In the genomic region with DNA sequence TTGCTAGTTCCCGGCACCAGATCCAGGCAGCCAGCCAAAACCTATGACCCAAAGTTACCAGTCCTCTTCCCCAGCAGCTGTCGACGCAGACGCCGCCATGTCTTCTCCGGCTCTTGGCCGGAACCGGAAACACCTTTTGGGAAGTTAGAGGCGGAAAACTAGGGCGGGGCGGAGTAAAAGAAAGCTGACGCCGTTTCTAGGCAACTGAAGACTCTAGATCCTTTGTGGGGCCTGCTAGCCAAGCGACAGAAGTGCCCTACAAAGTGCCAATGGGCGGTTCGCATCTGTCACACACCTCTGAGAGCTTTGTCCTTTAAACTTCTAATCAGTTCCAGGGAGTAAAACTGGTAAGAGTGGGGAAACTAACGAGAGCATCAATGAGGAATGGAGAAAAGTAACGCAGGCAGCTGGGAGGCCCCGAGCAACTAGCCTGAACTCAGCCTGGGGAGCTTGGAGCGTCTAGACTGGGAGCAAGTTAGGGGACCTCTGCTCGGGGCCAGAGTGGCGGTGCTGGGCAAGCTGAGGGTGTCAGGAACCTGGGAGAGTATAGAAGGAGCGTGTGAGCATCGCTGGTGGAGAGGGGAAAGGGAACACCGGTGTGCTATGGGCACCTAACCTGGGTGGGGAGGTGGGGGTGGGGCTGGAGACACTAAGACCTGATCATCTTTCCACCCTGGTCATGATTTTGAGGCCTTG, we compare ENCODE assay signal across 8 mouse cellular contexts. TPM values are rescaled to one million over a fixed set of nuclear protein-coding genes. Genes with fewer than 3 reads are reported as not detected.
A peak's percentile ranks its signal among the peaks of the same experiment; 100 is the strongest.
DNase-seq lines count a peak whose midpoint lies in the region; ATAC-seq and TF ChIP-seq lines count a peak whose summit lies in the region.

A gene (minus strand): TSS at position 131 of the 696 bp plus-strand sequence.
A gene (plus strand): TSS at position 179 of the 696 bp plus-strand sequence.

- POLR2A ChIA-PET in Patski (lab: Charles Lee): interaction anchor here (0.7 to 1.8 kb wide), 6 partner anchors 12 to 63 kb away, joined by 3 to 9 read pairs (median 4); a partner anchor contains a TSS

- peak within 1 kb of the TSS; percentile 93 for H3K4me3 ChIP-seq in hindbrain, embryonic 14.5 days (replicated peaks; ENCODE audit: low read length)

- peak; percentile 92 for ATAC-seq in Patski
- peak; percentile 90 for ATAC-seq in hindbrain, embryonic 14.5 days (ENCODE audit: low FRiP score)

- no peaks in the 10 kb centered on the region for H3K9me3 ChIP-seq in hindbrain, embryonic 14.5 days (ENCODE audit: control insufficient read depth, low read length)

- 9% methylated on average over 25 of the region's 25 CpGs for WGBS in hindbrain, embryonic 14.5 days

- H3K27ac ChIP-seq in hindbrain, embryonic 14.5 days: peak within 1 kb of the TSS; percentile 73

- peak within 1 kb of the TSS; percentile 84 for H3K9ac ChIP-seq in hindbrain, embryonic 14.5 days

- CTCF ChIA-PET in Patski (lab: Charles Lee): no interaction called here

- no peak for TF ChIP-seq CTCF in Patski (IDR thresholded peaks at IDR 0.05)

- in situ Hi-C loops in Patski (cut with MboI; ENCODE audit: low pct_unique_long_range_greater_than_20kb): no loop called here

- peak within 1 kb of the TSS; percentile 64 for H3K4me2 ChIP-seq in hindbrain, embryonic 14.5 days (replicated peaks)

- DNase-seq in Patski (ENCODE audit: low read depth, low spot score): peak; percentile 30
- DNase-seq in cerebellum, postnatal 14 days: peak; percentile 86 to 87
- peak; percentile 67 to 73 for DNase-seq in frontal cortex, postnatal 25 days (ENCODE audit: low spot score in 2 of 2)
- DNase-seq in hindbrain, embryonic 14.5 days (ENCODE audit: low spot score): peak; percentile 91
- DNase-seq in layer of hippocampus, postnatal 36 days: peak; percentile 85
- DNase-seq in lung, postnatal 36 days: peak; percentile 95
- peak; percentile 97 for DNase-seq in retina, postnatal 1 day
- peak; percentile 76 to 80 for DNase-seq in urinary bladder, adult 18-20 months (ENCODE audit: low spot score in 2 of 2)

- peaks cover 12% of the 10 kb centered on the region for H3K4me1 ChIP-seq in hindbrain, embryonic 14.5 days (replicated peaks; ENCODE audit: control insufficient read depth, insufficient read depth, low read length)

- H3K27me3 ChIP-seq in Patski: no peaks in the 10 kb centered on the region
- no peaks in the 10 kb centered on the region for H3K27me3 ChIP-seq in hindbrain, embryonic 14.5 days (ENCODE audit: control insufficient read depth, insufficient read depth, low read length)

- peaks cover 49% of the 10 kb centered on the region for H3K36me3 ChIP-seq in hindbrain, embryonic 14.5 days (replicated peaks; ENCODE audit: control insufficient read depth, insufficient read depth)

RNA-seq across cellular contexts. Expression of the first gene that starts in this region (rescaled TPM):
- 60.1 TPM for polyA plus RNA-seq in Patski (2021)
- 10.4 and 11.7 TPM in 2 replicates for polyA plus RNA-seq in hindbrain, embryonic 14.5 days (2014; fragmentation: Nextera tagmentation; extraction: Ambion mirVana)
- total RNA-seq in layer of hippocampus, postnatal 36 days (2021): 10 to 100 TPM; 65.8 to 67.2 TPM

RNA-seq across cellular contexts. Expression of the second gene that starts in this region (rescaled TPM):
- polyA plus RNA-seq in Patski (2021): 12.5 TPM
- polyA plus RNA-seq in hindbrain, embryonic 14.5 days (2014; fragmentation: Nextera tagmentation; extraction: Ambion mirVana): 18.3 and 18.8 TPM in 2 replicates
- total RNA-seq in layer of hippocampus, postnatal 36 days (2021): 1 to 10 TPM; 4.9 to 5.5 TPM

Comparison
In these comparisons a context has a peak if more than half of its experiments do, and no peak if none do; other contexts are left out.
1. Peak in every context shown above with its lines: DNase-seq, ATAC-seq, H3K4me3 ChIP-seq and H3K27ac ChIP-seq.
2. DNase-seq: peak in every context shown above with its lines; median percentile 97 in retina, postnatal 1 day; 95 in lung, postnatal 36 days; 91 in hindbrain, embryonic 14.5 days; 86 in cerebellum, postnatal 14 days; 85 in layer of hippocampus, postnatal 36 days; 78 in urinary bladder, adult 18-20 months; 70 in frontal cortex, postnatal 25 days; 30 in Patski.